Mouse (Mus musculus) stomach, embryonic 15.5 days (tissue): Measurements from ENCODE around the gene Pten. TPM values are rescaled to one million over a fixed set of nuclear protein-coding genes. Genes with fewer than 3 reads are reported as not detected.
"Not testable (repeated sequence)": the region's sequence is repeated elsewhere in the genome, so short reads cannot be mapped to it uniquely, and the experiment has no call there.

Source experiments
- ATAC-seq: fragments of 200-750 bp; cut with Nextera tagmentation; 2 replicates; pipeline ENCODE4 v1.8.0; 2017; ENCODE audit warnings: low read depth, moderate number of reproducible peaks, moderate TSS enrichment; ENCODE audit not compliant: insufficient read depth, low FRiP score
- H3K27ac ChIP-seq: fragments of 300-500 bp; sonication (generic); 2 replicates; pipeline ENCODE4 v1.5.1; 2015; ENCODE audit warnings: mild to moderate bottlenecking, inconsistent platforms
- H3K27me3 ChIP-seq: fragments of 300-500 bp; sonication (generic); replicated peaks from 2 replicates; pipeline ENCODE4 v1.6.1; 2015; ENCODE audit warnings: inconsistent platforms
- H3K36me3 ChIP-seq: fragments of 300-500 bp; sonication (generic); 2 replicates; pipeline ENCODE4 v1.6.1; 2015; ENCODE audit warnings: inconsistent platforms
- H3K4me1 ChIP-seq: fragments of 300-500 bp; sonication (generic); 2 replicates; pipeline ENCODE4 v1.6.1; 2015; ENCODE audit warnings: inconsistent platforms
- H3K4me2 ChIP-seq: fragments of 300-500 bp; sonication (generic); 2 replicates; pipeline ENCODE4 v1.6.1; 2015; ENCODE audit warnings: mild to moderate bottlenecking, inconsistent platforms
- H3K4me3 ChIP-seq: fragments of 300-500 bp; sonication (generic); replicated peaks from 2 replicates; pipeline ENCODE4 v1.5.1; 2015; ENCODE audit warnings: inconsistent platforms
- H3K9ac ChIP-seq: fragments of 300-500 bp; sonication (generic); 2 replicates; pipeline ENCODE4 v1.6.1; 2015; ENCODE audit warnings: inconsistent platforms
- H3K9me3 ChIP-seq: fragments of 300-500 bp; sonication (generic); 2 replicates; pipeline ENCODE4 v1.6.1; 2016; ENCODE audit warnings: inconsistent platforms
- WGBS: fragments of 180-500 bp; shearing (Covaris S2); methylation state at CpG from one replicate; pipeline ENCODE4 v1.1.7; 2015; 5-methylcytosine and 5-hydroxymethylcytosine counted together
- polyA plus RNA-seq: library from polyadenylated mRNA; unstranded; fragments of >200 nt; fragmentation: Nextera tagmentation; extraction: Ambion mirVana; gene quantifications from 2 replicates; pipeline ENCODE4 v1.2.1, GENCODE M21; 2015

Gene Pten
- polyA plus RNA-seq, 1 experiment from 2014 or later = 9.7 TPM

DNA sequence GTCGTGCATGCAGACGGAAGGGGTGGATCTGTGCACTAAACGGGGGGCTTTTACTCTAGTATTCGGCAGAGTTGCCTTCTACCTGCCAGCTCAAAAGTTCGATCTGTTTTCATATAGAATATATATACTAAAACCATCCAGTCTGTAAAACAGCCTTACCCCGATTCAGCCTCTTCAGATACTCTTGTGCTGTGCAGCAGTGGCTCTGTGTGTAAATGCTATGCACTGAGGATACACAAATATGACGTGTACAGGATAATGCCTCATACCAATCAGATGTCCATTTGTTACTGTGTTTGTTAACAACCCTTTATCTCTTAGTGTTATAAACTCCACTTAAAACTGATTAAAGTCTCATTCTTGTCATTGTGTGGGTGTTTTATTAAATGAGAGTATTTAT lies 65.7 kb downstream of the Pten start:
- not testable (repeated sequence) for H3K27ac ChIP-seq, H3K9me3 ChIP-seq, ATAC-seq, H3K27me3 ChIP-seq, H3K4me2 ChIP-seq, H3K4me3 ChIP-seq, H3K4me1 ChIP-seq, H3K36me3 ChIP-seq, H3K9ac ChIP-seq
- no CpG with 5 or more reads among the region's 7 CpGs for WGBS

DNA sequence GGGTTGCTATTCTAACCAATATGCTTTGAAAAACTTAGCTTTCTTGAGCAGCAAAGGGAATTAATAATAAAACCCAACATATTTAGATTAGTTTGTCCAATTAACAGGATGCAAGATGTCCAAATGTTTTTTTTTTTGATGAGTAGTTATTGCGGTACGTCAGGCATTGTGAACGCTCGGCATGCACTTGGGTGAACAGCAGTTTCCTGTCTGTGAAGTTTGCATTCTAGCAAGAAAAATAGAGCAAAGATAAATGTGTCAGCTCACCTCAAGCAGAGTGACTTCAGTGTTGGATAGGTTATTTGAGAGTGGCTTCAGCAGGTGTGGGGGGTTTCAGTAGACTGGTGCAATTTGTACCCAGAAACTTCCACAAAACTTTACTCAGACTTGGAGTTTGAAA lies 69.3 kb downstream of the Pten start:
- Histone ChIP-seq H3K4me1 (no peaks in the 10 kb centered on the region), H3K4me2 (no peak overlapping the region), H3K9ac (no peak overlapping the region), H3K4me3 (no peak overlapping the region), H3K9me3 (no peaks in the 10 kb centered on the region), H3K27ac (no peak overlapping the region), H3K36me3 (no peaks in the 10 kb centered on the region), H3K27me3 (no peaks in the 10 kb centered on the region)
- no peak for ATAC-seq
- whole genome bisulfite sequencing = 45% methylated on average over 4 of the region's 4 CpGs

DNA sequence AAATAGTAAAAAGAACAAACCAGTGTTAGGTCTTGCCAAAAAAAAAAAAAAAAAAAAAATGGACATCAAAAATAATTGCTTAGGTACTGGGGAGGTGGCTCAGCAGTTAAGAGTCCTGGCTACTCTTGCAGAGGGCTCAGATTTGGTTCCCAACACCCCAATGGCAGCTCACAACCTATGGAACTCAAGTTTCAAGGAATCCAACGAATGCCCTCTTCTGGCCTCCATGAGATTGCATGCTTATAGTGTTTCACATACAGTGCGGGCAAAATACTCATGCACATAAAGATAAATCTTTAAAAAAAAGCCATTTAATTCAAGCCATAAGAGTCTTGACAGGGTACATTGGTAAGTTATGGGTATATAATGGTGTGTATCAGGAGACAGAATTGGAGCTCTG lies 72.6 kb downstream of the Pten start:
- ATAC-seq = no peak
- Histone ChIP-seq H3K4me3 (no peak overlapping the region), H3K9me3 (no peaks in the 10 kb centered on the region), H3K4me2 (no peak overlapping the region), H3K27me3 (no peaks in the 10 kb centered on the region), H3K27ac (no peak overlapping the region), H3K9ac (no peak overlapping the region), H3K36me3 (no peaks in the 10 kb centered on the region), H3K4me1 (no peaks in the 10 kb centered on the region)
- WGBS = 88% methylated on average over 2 of the region's 2 CpGs

DNA sequence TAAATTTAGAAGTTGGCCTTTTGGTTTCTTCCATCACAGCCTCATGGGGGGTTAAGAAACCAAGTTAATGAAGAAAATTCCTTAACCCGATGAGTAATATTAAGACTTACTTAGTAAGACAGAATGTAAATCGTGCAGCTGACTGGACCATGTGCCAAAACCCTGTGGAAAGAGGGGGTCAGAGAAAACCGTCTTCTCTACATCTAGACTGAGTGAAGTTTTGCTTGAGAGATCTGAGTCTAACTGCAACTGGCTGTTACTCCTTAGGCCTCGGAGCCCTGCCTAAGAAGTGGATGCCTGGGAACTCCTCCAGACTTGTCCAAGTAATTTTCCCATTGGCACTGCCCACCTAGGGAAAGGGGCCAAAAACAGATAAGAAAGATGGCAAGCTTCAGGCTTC lies 74.0 kb downstream of the Pten start:
- Histone ChIP-seq H3K27me3 (no peaks in the 10 kb centered on the region), H3K36me3 (0 out of 2 replicates have a peak, but pooled peaks cover 3% of the 10 kb centered on the region), H3K4me2 (no peak overlapping the region), H3K9ac (no peak overlapping the region), H3K27ac (no peak overlapping the region), H3K4me3 (no peak overlapping the region), H3K9me3 (no peaks in the 10 kb centered on the region), H3K4me1 (no peaks in the 10 kb centered on the region)
- ATAC-seq = no peak
- WGBS = 78% methylated on average over 4 of the region's 4 CpGs

DNA sequence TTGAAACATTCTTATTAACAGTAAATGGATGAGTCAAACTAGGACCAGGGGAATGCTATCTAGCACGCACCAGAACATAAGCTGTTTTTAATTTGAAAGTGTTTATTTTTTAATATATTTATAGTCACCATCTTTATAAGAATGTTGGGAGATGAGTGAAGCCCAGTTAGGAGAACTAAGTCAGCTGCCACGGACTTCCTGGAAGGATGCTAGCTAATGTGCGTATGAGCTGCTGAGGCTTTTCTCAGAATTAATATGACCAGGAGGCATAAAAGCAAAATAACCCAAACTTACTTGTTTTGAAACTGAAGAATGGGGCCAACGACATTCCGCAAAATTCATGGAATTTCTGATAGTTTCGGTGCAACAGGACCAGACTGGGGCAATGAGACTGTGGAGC lies 83.2 kb downstream of the Pten start:
- no peak overlapping the region for H3K27ac ChIP-seq
- no peaks in the 10 kb centered on the region for H3K4me1 ChIP-seq
- no peaks in the 10 kb centered on the region for H3K27me3 ChIP-seq
- no peaks in the 10 kb centered on the region for H3K36me3 ChIP-seq
- no peak for ATAC-seq
- no peak overlapping the region for H3K4me3 ChIP-seq
- no peak overlapping the region for H3K4me2 ChIP-seq
- H3K9me3 ChIP-seq = no peaks in the 10 kb centered on the region
- 94% methylated on average over 6 of the region's 6 CpGs for WGBS
- H3K9ac ChIP-seq = no peak overlapping the region

DNA sequence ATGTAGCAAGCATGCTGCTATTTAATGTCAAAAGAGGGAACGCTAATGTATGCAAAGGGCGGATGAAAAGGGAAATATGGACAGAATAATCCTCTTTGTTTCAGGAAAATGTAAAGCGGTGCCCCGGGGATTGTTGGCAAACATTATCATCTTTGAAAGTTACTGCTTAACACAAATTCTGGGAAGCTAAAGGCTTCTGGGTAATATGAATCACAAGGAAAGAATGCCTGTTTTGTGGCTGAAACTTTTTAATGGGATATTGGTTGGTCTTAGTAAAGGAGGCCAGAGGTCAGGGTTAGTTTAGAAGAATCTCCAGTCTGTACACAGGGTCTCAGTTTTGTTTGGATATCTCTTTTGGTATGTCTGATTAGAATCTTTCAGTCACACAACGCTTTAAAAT lies 87.2 kb downstream of the Pten start:
- Histone ChIP-seq H3K4me2 (no peak overlapping the region), H3K9ac (no peak overlapping the region), H3K4me1 (no peaks in the 10 kb centered on the region), H3K36me3 (no peaks in the 10 kb centered on the region), H3K27ac (no peak overlapping the region), H3K4me3 (no peak overlapping the region), H3K9me3 (no peaks in the 10 kb centered on the region), H3K27me3 (no peaks in the 10 kb centered on the region)
- 60% methylated on average over 5 of the region's 5 CpGs for WGBS
- no peak for ATAC-seq

DNA sequence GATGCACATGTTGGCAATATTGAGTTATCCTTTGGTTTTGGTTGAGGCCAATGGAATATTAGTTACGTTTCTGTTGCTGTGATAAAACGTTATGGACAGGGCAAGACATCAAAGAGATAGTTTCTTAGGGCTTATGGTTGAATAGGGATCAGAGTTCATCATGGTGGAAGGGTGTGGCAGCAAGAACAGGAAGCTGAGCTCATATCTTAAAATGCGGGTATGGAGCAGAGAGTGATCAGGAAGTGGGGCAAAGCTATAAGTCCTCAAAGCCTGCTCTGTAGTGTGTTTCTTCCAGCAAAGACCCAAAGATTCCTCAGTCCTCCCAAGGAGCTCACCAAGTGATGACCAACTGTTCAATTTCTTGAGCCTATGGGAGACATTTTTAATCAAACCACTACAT lies 90.7 kb downstream of the Pten start:
- no peak overlapping the region for H3K27ac ChIP-seq
- no peaks in the 10 kb centered on the region for H3K4me1 ChIP-seq
- H3K9ac ChIP-seq = no peak overlapping the region
- H3K9me3 ChIP-seq = no peaks in the 10 kb centered on the region
- no peak overlapping the region for H3K4me3 ChIP-seq
- no peak for ATAC-seq
- WGBS = 72% methylated on average over 3 of the region's 3 CpGs
- no peaks in the 10 kb centered on the region for H3K36me3 ChIP-seq
- H3K27me3 ChIP-seq = no peaks in the 10 kb centered on the region
- H3K4me2 ChIP-seq = no peak overlapping the region

DNA sequence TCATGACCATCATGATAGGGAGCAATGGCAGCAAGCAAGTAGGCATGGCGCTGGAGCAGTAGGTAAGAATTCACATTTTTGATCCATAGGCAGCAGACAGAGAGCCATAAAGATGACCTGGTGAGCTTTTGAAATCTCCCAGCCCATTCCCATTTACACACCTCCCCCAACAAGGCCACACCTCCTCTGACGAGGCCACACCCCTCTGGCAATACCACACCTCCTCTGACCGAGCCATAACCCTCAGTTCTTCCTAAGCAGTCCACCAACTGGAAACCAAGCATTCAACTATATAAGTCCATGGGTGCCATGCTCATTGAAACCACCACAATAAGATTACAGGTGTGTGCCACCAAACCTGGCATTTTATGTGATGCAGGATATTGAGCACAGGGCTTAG lies 95.0 kb downstream of the Pten start:
- no peak overlapping the region for H3K4me3 ChIP-seq
- no peaks in the 10 kb centered on the region for H3K27me3 ChIP-seq
- ATAC-seq = no peak
- H3K4me2 ChIP-seq = no peak overlapping the region
- H3K36me3 ChIP-seq = no peaks in the 10 kb centered on the region
- WGBS = 74% methylated on average over 3 of the region's 3 CpGs
- H3K4me1 ChIP-seq = no peaks in the 10 kb centered on the region
- H3K27ac ChIP-seq = no peak overlapping the region
- no peak overlapping the region for H3K9ac ChIP-seq
- no peaks in the 10 kb centered on the region for H3K9me3 ChIP-seq

DNA sequence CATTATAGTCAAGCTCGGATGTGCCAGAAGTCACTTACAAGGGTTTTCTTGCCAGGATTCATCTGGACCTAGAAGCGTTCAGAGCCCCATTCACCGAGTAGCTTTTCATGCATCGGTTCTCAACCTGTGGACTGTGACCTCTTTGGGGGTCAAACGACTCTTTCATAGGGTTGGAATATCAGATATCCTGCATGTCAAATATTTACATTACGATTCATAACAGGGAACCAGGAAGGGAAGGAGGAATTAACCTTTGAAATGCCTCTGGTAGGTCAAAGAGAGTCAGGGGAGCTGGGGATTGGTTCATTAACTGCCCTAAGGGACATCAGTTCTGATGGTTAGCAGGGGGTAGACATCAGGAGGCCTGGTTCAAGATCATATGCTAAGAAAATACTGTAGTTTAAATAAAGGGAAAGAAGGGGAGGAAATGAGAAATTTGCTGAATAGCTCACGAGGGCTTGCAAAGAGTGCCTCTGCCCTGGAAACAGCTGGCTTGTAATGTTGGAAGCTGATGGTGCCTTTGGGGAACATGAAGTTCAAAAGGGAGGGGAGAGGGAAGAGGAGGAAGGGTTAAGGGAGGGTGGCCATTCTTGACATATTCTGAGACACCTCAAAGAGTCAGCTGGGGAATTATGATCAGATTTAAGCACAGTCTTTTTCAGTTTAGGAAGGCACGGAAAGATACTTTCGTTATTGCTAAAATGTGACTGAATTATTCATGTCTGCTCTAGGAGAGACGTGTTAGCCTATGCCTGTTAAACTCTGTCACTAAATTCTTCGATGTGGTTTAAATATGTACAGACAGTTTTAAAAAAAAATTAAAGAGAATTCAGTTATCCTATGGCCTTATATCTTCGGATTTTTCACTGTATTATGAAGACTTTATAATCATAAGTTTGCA lies 104.6 kb downstream of the Pten start:
- no peak overlapping the region for H3K9ac ChIP-seq

DNA sequence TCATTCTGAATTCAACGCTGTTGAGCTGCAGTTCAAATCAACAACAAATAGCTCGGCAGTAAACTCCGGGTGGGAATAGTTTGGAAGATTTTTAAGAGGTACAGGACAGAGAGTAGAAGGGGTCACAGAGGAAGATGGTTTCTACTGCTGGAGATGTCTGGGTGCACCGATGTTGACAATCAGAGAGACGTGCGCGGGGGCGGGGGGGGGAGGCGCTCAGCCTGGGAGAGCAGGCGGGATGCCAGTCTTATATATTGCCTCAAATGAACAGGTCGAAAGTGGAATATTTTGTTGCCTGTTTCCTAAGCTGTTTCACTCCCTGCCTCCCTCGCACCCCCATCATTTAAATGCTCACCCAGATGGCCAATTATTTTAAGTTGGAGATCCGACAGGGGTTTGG lies 109.5 kb downstream of the Pten start:
- Histone ChIP-seq H3K4me1 (peaks cover 3% of the 10 kb centered on the region; the same call in 1 of the 2 replicates), H3K9me3 (no peaks in the 10 kb centered on the region), H3K27me3 (no peaks in the 10 kb centered on the region), H3K36me3 (no peaks in the 10 kb centered on the region), H3K4me3 (no peak overlapping the region), H3K27ac (no peak overlapping the region), H3K4me2 (peak overlapping the region; percentile 25), H3K9ac (no peak overlapping the region)
- WGBS = 21% methylated on average over 13 of the region's 13 CpGs
- no peak for ATAC-seq

More for the DNA sequence above, 104.6 kb downstream of the Pten start:
- no peak for ATAC-seq
- 43% methylated on average over 12 of the region's 12 CpGs for WGBS
- H3K4me1 ChIP-seq = peaks cover 7% of the 10 kb centered on the region; the same call in 1 of the 2 replicates
- H3K36me3 ChIP-seq = no peaks in the 10 kb centered on the region
- no peak overlapping the region for H3K27ac ChIP-seq
- H3K4me2 ChIP-seq = no peak overlapping the region
- H3K27me3 ChIP-seq = no peaks in the 10 kb centered on the region
- H3K4me3 ChIP-seq = no peak overlapping the region
- no peaks in the 10 kb centered on the region for H3K9me3 ChIP-seq

DNA sequence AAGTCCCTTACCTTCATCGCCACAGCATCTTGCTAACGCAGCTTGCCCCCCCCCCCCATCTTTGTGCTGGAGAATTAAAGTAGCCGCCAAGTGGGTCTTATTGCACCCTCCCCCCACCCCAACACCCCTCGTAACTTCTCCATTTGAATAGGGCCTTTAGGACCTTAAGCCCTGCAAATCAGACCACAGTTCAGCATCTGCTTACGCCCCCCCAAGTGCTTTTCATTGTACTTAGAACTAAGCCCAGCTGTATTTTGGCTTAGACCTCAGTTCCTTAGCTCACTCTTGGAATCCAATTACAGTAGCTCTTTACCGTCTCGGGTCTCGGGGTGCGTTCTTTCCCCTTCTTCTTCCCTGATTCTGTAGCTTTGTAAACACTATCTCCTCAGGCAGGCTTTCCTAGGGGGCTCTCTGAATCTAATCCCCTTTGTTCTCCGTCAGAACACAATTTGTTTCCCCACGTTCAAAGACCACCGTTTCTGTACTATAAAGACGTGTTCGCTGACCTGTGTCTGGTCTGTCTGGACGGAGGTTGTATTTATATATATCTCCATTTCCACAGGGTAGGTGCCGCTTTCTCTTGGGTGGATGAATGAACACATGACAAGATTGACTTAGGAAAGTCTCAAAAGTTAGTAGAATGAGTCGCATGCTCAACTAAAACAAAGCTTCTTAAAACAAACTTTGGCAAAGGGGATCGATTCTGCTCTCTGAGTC lies 110.0 kb downstream of the Pten start:
- no peaks in the 10 kb centered on the region for H3K36me3 ChIP-seq
- no peak overlapping the region for H3K4me3 ChIP-seq
- H3K4me2 ChIP-seq = peak overlapping the region; percentile 25
- no peaks in the 10 kb centered on the region for H3K4me1 ChIP-seq
- H3K9ac ChIP-seq = no peak overlapping the region
- H3K9me3 ChIP-seq = no peaks in the 10 kb centered on the region
- H3K27me3 ChIP-seq = no peaks in the 10 kb centered on the region
- WGBS = 17% methylated on average over 18 of the region's 18 CpGs
- ATAC-seq = no peak
- H3K27ac ChIP-seq = no peak overlapping the region

DNA sequence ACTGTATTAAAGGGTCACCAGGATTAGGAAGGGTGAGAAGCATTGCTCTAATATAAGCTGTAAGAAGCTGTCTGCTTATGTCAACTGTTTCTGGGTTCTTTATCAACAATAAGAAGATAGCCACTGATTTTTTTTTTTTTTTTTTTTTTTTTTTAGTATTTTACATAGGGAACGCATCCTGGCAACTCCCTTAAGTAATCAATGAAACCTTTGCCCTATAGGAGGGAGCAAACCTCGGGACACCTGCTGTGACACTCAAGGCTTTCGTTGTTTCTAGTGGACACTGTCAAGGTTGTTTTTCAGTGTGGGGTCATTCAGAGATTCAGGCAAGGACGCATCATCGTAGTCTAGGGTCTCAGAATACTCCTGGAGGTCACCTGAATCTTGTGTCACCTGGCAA lies 111.3 kb downstream of the Pten start:
- ATAC-seq = no peak
- Histone ChIP-seq H3K4me3 (no peak overlapping the region), H3K4me1 (no peaks in the 10 kb centered on the region), H3K36me3 (no peaks in the 10 kb centered on the region), H3K27me3 (no peaks in the 10 kb centered on the region), H3K4me2 (no peak overlapping the region), H3K9ac (no peak overlapping the region), H3K9me3 (no peaks in the 10 kb centered on the region), H3K27ac (no peak overlapping the region)
- WGBS = 68% methylated on average over 5 of the region's 5 CpGs
